Mouse (Mus musculus) heart, adult 8-10 months (tissue): ENCODE results near the gene Cmtm7. TPM values are rescaled to one million over a fixed set of nuclear protein-coding genes. Genes with fewer than 3 reads are reported as not detected.
"Not testable (repeated sequence)": the region's sequence is repeated elsewhere in the genome, so short reads cannot be mapped to it uniquely, and the experiment has no call there.

ENCODE experiments used
- DNase-seq: peaks from one replicate; pipeline ENCODE4 v3.0.0; 2022; ENCODE audit warnings: low spot score
- total RNA-seq, 4 experiments: library from RNA; stranded (reverse); gene quantifications; 2 replicates each; pipeline ENCODE4 v1.2.4; 2022

Gene Cmtm7
- total RNA-seq, 4 experiments from 2014 or later, result 10.5 to 16.6 (median 12.6) TPM

DNA sequence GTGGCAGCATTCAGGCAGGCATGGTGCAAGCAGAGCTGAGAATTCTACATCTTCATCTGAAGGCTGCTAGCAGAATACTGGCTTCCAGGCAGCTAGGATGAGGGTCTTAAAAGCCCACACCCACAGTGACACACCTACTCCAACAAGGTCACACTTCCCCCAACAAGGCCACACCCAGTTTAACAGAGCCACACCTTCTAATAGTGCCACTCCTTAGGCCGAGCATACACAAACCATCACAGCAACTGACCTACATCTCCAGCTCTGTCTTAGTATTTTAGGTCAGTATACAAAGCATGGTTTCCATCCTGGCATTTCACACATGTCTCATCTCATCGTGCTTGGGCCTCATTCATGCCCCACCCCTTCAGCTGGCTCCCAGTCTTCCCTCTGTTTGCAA lies 53.2 kb downstream of the Cmtm7 start:
- not testable (repeated sequence) for DNase-seq

- DNase-seq, result peak; percentile 48
Measured at GRCm38 (mm10) chr9:114727315-114727714, 54.3 kb downstream of the Cmtm7 start.

- DNase-seq, result no peak
Measured at GRCm38 (mm10) chr9:114716677-114717331, 64.9 kb downstream of the Cmtm7 start.

DNA sequence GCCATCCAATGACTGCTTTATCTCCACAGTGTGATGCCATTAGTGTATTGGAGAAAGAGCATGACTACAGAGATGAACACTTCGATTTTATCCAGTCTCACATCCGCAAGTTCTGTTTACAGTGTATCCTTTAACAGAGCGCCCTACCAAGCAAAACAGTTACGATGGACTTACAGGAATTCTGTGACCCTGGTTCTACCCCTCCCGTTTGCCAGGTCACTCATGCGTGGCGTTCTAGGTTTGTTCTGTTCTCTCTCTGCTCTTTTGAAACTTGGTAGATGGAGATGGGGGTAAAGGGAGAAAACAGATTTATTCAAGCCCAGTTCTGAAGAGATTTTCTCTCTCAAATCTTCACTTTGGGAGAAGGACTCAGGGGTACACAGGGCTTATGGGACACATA lies 68.2 kb downstream of the Cmtm7 start:
- DNase-seq, result no peak

DNA sequence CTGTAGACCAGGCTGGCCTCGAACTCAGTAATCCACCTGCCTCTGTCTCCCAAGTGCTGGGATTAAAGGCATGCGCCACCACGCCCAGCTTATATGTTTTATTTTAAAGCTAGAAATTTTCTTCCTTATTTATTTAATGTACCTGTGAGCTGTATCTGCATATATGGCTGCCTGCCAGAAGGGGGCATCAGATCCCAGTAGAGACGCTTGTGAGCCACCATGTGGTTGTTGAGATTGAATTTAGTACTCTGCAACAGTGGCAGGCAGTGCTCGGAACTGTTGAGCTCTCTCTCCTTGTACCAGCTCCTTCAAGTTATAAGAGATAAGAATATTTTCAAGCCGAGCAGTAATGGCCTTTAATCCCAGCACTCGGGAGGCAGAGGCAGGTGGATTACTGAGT lies 71.3 kb downstream of the Cmtm7 start:
- DNase-seq, result no peak

DNA sequence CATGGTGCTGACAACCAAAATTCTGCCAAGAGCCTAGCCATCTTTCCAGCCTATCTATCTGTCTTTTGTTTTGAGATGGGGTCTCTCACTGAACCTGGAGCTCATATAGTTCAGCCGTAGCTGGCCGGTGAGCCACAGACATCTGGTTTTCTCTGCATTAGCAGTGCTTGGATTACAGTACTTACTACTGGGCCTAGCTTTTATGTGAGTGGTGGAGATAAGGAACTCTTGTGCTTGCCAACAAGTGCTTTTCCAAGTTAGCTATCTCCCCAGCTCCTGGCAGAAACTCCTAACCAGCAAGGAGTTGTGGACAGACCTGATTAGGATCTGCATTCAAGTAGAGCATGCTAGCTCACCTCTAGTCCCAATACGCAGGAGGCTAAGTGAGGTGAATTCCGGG lies 73.9 kb downstream of the Cmtm7 start:
- no peak for DNase-seq

Other genes with a start within 250 kb of the Cmtm7 start
- not detected for gene Trim71, start 217.5 kb downstream of the Cmtm7 start, total RNA-seq
- gene Cnot10, start 141.7 kb downstream of the Cmtm7 start, total RNA-seq, result 10 to 100 TPM; 21.2 to 22.9 (median 21.8) TPM
- 10 to 100 TPM; 57.3 to 70.2 (median 66.2) TPM for gene Dync1li1, start 93.1 kb downstream of the Cmtm7 start, total RNA-seq
- gene Cmtm6, start 50.7 kb downstream of the Cmtm7 start, total RNA-seq, result 10 to 100 TPM; 16.1 to 23.8 (median 19.3) TPM
- 10 to 100 TPM; 11.5 to 12.5 (median 11.7) TPM for gene Cmtm8, start 62.3 kb upstream of the Cmtm7 start, total RNA-seq
- gene Gpd1l, start 152.1 kb upstream of the Cmtm7 start, total RNA-seq, result 10 to 100 TPM; 39.7 to 41.2 (median 40.2) TPM
- 1 to 10 TPM; 2.5 to 4.9 (median 3.3) TPM for gene Osbpl10, start 196.7 kb upstream of the Cmtm7 start, total RNA-seq
- gene Rps27rt, start 200.9 kb upstream of the Cmtm7 start, total RNA-seq, result 10 to 100 TPM in 3 of 4 experiments, 1 to 10 TPM in 1; 9.8 to 31.3 (median 20.9) TPM